Mouse (Mus musculus): Measurements from ENCODE around the gene Sft2d2. TPM values are rescaled to one million over a fixed set of nuclear protein-coding genes. Genes with fewer than 3 reads are reported as not detected.

Sft2d2 gene
- polyA plus RNA-seq, 2 experiments = 21.1 to 26.9 TPM

- Histone ChIP-seq H3K27ac (replicated peaks; ENCODE audit: low read depth, low read length) (no peak overlapping the region), H3K4me1 (ENCODE audit: control insufficient read depth, insufficient read depth, low read length) (no peaks in the 10 kb centered on the region), H3K4me3 (replicated peaks; ENCODE audit: low read length) (no peak overlapping the region), H3K27me3 (ENCODE audit: control insufficient read depth, insufficient read depth, low read length) (no peaks in the 10 kb centered on the region), H3K9ac (ENCODE audit: low read depth, low read length, severe bottlenecking) (no peak overlapping the region), H3K9me3 (ENCODE audit: control insufficient read depth, low read length) (no peaks in the 10 kb centered on the region), H3K4me2 (replicated peaks; ENCODE audit: low read depth, low read length, severe bottlenecking) (no peak overlapping the region), H3K36me3 (ENCODE audit: control insufficient read depth, insufficient read depth, low read length) (peaks cover 16% of the 10 kb centered on the region)
- ATAC-seq (ENCODE audit: low FRiP score, low read depth) = no peak
- no peak for DNase-seq (ENCODE audit: low spot score)
- TF ChIP-seq POLR2A (IDR thresholded peaks at IDR 0.05; ENCODE audit: borderline replicate concordance, extremely low read depth, insufficient read depth, insufficient read length) = no peak
- WGBS = 63% methylated on average over 7 of the region's 9 CpGs
These were observed 20.1 kb downstream of the Sft2d2 start for GRCm38 (mm10) chr1:165174059-165174616.

- no peak overlapping the region for H3K4me3 ChIP-seq (replicated peaks; ENCODE audit: low read length)
These were observed 23.0 kb downstream of the Sft2d2 start for GRCm38 (mm10) chr1:165171277-165171676.

GRCm38 (mm10) chr1:165170157-165170556 lies 24.1 kb downstream of the Sft2d2 start:
- no peaks in the 10 kb centered on the region for H3K4me1 ChIP-seq (ENCODE audit: control insufficient read depth, insufficient read depth, low read length)
- no peak for TF ChIP-seq POLR2A (IDR thresholded peaks at IDR 0.05; ENCODE audit: borderline replicate concordance, extremely low read depth, insufficient read depth, insufficient read length)
- H3K4me2 ChIP-seq (replicated peaks; ENCODE audit: low read depth, low read length, severe bottlenecking) = no peak overlapping the region
- no peaks in the 10 kb centered on the region for H3K27me3 ChIP-seq (ENCODE audit: control insufficient read depth, insufficient read depth, low read length)
- 65% methylated on average over 5 of the region's 5 CpGs for WGBS
- H3K9me3 ChIP-seq (ENCODE audit: control insufficient read depth, low read length) = no peaks in the 10 kb centered on the region
- ATAC-seq (ENCODE audit: low FRiP score, low read depth) (no peak), DNase-seq (ENCODE audit: low spot score) (no peak)
- H3K4me3 ChIP-seq (replicated peaks; ENCODE audit: low read length) = no peak overlapping the region
- no peak overlapping the region for H3K27ac ChIP-seq (replicated peaks; ENCODE audit: low read depth, low read length)
- H3K9ac ChIP-seq (ENCODE audit: low read depth, low read length, severe bottlenecking) = no peak overlapping the region
- no peaks in the 10 kb centered on the region for H3K36me3 ChIP-seq (ENCODE audit: control insufficient read depth, insufficient read depth, low read length)

More at GRCm38 (mm10) chr1:165171277-165171676, 23.0 kb downstream of the Sft2d2 start:
- ATAC-seq (ENCODE audit: low FRiP score, low read depth) = no peak
- no peak overlapping the region for H3K27ac ChIP-seq (replicated peaks; ENCODE audit: low read depth, low read length)
- no peak for TF ChIP-seq POLR2A (IDR thresholded peaks at IDR 0.05; ENCODE audit: borderline replicate concordance, extremely low read depth, insufficient read depth, insufficient read length)
- no peaks in the 10 kb centered on the region for H3K4me1 ChIP-seq (ENCODE audit: control insufficient read depth, insufficient read depth, low read length)
- no peak overlapping the region for H3K4me2 ChIP-seq (replicated peaks; ENCODE audit: low read depth, low read length, severe bottlenecking)
- no peak overlapping the region for H3K9ac ChIP-seq (ENCODE audit: low read depth, low read length, severe bottlenecking)
- H3K36me3 ChIP-seq (ENCODE audit: control insufficient read depth, insufficient read depth, low read length) = no peaks in the 10 kb centered on the region
- H3K27me3 ChIP-seq (ENCODE audit: control insufficient read depth, insufficient read depth, low read length) = no peaks in the 10 kb centered on the region
- WGBS = 86% methylated on average over 7 of the region's 8 CpGs
- no peaks in the 10 kb centered on the region for H3K9me3 ChIP-seq (ENCODE audit: control insufficient read depth, low read length)
- no peak for DNase-seq (ENCODE audit: low spot score)

GRCm38 (mm10) chr1:165169462-165169861 lies 24.8 kb downstream of the Sft2d2 start:
- Histone ChIP-seq H3K4me3 (replicated peaks; ENCODE audit: low read length) (no peak overlapping the region), H3K27me3 (ENCODE audit: control insufficient read depth, insufficient read depth, low read length) (no peaks in the 10 kb centered on the region), H3K27ac (replicated peaks; ENCODE audit: low read depth, low read length) (no peak overlapping the region), H3K9ac (ENCODE audit: low read depth, low read length, severe bottlenecking) (no peak overlapping the region), H3K9me3 (ENCODE audit: control insufficient read depth, low read length) (no peaks in the 10 kb centered on the region), H3K36me3 (ENCODE audit: control insufficient read depth, insufficient read depth, low read length) (no peaks in the 10 kb centered on the region), H3K4me2 (replicated peaks; ENCODE audit: low read depth, low read length, severe bottlenecking) (no peak overlapping the region), H3K4me1 (ENCODE audit: control insufficient read depth, insufficient read depth, low read length) (no peaks in the 10 kb centered on the region)
- no peak for DNase-seq (ENCODE audit: low spot score)
- TF ChIP-seq POLR2A (IDR thresholded peaks at IDR 0.05; ENCODE audit: borderline replicate concordance, extremely low read depth, insufficient read depth, insufficient read length) = no peak
- ATAC-seq (ENCODE audit: low FRiP score, low read depth) = no peak
- 77% methylated on average over 3 of the region's 3 CpGs for WGBS

- no peak for TF ChIP-seq POLR2A (IDR thresholded peaks at IDR 0.05; ENCODE audit: borderline replicate concordance, extremely low read depth, insufficient read depth, insufficient read length)
- no peak for DNase-seq (ENCODE audit: low spot score)
- H3K4me3 ChIP-seq (replicated peaks; ENCODE audit: low read length) = no peak overlapping the region
- no peaks in the 10 kb centered on the region for H3K27me3 ChIP-seq (ENCODE audit: control insufficient read depth, insufficient read depth, low read length)
- no peak overlapping the region for H3K4me2 ChIP-seq (replicated peaks; ENCODE audit: low read depth, low read length, severe bottlenecking)
- no peak for ATAC-seq (ENCODE audit: low FRiP score, low read depth)
- H3K4me1 ChIP-seq (ENCODE audit: control insufficient read depth, insufficient read depth, low read length) = no peaks in the 10 kb centered on the region
- 63% methylated on average over 6 of the region's 6 CpGs for WGBS
- H3K36me3 ChIP-seq (ENCODE audit: control insufficient read depth, insufficient read depth, low read length) = no peaks in the 10 kb centered on the region
- H3K9me3 ChIP-seq (ENCODE audit: control insufficient read depth, low read length) = no peaks in the 10 kb centered on the region
- H3K9ac ChIP-seq (ENCODE audit: low read depth, low read length, severe bottlenecking) = no peak overlapping the region
- no peak overlapping the region for H3K27ac ChIP-seq (replicated peaks; ENCODE audit: low read depth, low read length)
These were observed 29.3 kb downstream of the Sft2d2 start for GRCm38 (mm10) chr1:165164920-165165319.
